Mouse (Mus musculus) CD4-positive, CD25-positive, alpha-beta regulatory T cell (primary cell): ENCODE measurements around the gene Pno1. TPM values are rescaled to one million over a fixed set of nuclear protein-coding genes. Genes with fewer than 3 reads are reported as not detected.

ENCODE experiments used
- polyA plus RNA-seq: library from polyadenylated mRNA; unstranded; fragments of 100-300 nt; shearing (Covaris generic); gene quantifications from one replicate; pipeline ENCODE4 v1.2.1, GENCODE M21; 2017

Gene Pno1
- polyA plus RNA-seq = 44.5 TPM

GRCm38 (mm10) chr11:17211258-17212140 is at the start of gene Pno1:
TSS of gene Pno1 (minus strand) at chr11:17211568.

GRCm38 (mm10) chr11:17257443-17257842 is 46.1 kb upstream of the Pno1 start, which contains the start of gene C1d:
TSS of gene C1d (plus strand) at chr11:17257579.

GRCm38 (mm10) chr11:17181807-17182206 is 29.6 kb downstream of the Pno1 start, which contains the start of gene Wdr92:
TSS of gene Wdr92 (plus strand) at chr11:17182107.

GRCm38 (mm10) chr11:17158858-17159737 is 52.3 kb downstream of the Pno1 start, which contains the start of gene Ppp3r1:
TSS of gene Ppp3r1 (plus strand) at chr11:17159263.

Other genes with a start within 250 kb of the Pno1 start
- gene Cnrip1, start 160.0 kb downstream of the Pno1 start, polyA plus RNA-seq = 5.8 TPM
- gene Plek, start 159.2 kb downstream of the Pno1 start, polyA plus RNA-seq = 2.1 TPM
- gene Ppp3r1, start 52.3 kb downstream of the Pno1 start, polyA plus RNA-seq = 99.9 TPM
- 30.8 TPM for gene Wdr92, start 29.5 kb downstream of the Pno1 start, polyA plus RNA-seq
- gene C1d, start 46.0 kb upstream of the Pno1 start, polyA plus RNA-seq = 61.7 TPM